Mouse (Mus musculus) regulatory T cell (primary cell): Measurements from ENCODE around the gene Mettl27.
"Not testable (repeated sequence)": the region's sequence is repeated elsewhere in the genome, so short reads cannot be mapped to it uniquely, and the experiment has no call there.

ENCODE experiments used
- in situ Hi-C: fragments of 300-600 bp; cut with MboI, MseI; formaldehyde crosslinking; loops from one replicate; pipeline ENCODE4 v1.15.1; 2025; ENCODE audit warnings: high pct_unique_total_duplicates

Mettl27 gene

DNA sequence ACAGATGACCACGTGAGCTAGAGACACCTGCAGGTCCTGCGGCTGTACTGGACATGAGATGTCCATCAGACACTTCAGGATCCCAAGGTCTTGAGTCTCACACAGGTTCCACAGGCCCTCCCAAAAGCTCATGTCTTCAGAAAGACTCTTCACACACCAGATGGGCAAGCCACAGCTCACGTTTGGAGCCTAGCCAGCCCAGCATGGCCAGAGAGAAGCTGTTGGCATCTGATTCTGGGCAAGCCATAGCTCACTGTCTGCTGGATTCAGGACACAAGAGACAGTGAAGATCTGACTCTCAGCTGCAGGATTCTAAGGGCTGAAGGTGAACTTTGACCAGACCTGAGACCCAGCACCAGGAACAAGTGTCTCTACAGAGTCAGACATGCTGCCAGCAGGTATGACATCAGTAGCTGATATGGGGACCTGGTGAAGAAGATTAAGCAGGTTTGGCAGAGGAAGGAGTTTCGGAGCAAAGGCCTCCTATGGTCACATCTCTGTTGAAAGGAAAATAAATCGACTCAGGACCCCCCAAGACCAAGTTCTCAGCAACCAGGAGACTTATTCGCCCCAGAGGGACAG, 12.0 kb upstream of the Mettl27 start:
- in situ Hi-C loops: no loop called here

GRCm38 (mm10) chr5:134921106-134921505, 11.1 kb upstream of the Mettl27 start:
- in situ Hi-C loops: no loop called here

GRCm38 (mm10) chr5:134923141-134923540, 9.0 kb upstream of the Mettl27 start:
- in situ Hi-C loops: no loop called here

DNA sequence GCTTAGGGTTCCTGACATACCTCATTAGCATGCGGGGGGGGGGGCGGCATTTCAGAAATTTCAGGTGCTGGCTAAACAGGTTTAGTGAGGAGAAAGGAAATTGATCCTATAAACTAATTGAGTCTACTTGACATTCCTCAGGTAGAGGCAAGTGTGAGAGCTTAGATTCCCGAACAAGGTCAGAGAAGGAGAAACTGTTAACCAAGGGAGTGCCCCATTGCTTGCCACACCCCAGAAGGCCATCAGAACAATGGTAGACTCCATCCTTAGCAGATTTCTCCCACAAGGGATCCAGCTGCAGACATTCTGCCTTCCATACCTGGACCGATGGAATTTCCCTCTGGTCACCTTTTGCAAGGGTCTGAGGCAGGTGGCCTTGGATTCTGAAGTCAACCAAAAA, 5.4 kb upstream of the Mettl27 start:
- in situ Hi-C loops: no loop called here

DNA sequence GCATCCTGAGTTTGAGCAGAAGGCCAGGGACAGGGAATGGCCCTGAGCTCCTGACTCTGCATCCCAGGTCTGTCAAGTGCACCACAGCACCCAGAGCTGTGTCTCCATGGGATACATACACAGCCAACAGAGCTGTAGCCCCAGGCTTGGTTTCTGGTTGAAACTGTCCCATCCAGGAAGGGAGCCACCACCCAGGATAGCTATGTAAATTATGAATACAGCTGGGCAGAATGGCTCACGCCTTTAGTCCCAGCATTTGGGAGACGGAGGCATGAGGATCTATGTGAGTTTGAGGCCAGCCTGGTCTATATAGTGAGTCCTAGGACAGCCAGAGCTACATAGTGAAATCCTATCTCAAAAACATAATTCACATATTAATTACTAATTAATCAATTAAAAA, 2.2 kb upstream of the Mettl27 start:
- in situ Hi-C loops: loop anchor here (5.0 kb wide), 1 partner anchor 37 kb away; no protein-coding TSS in a partner anchor

GRCm38 (mm10) chr5:134932903-134933276, 722 bp downstream of the Mettl27 start:
- in situ Hi-C loops: loop anchor here (5.0 kb wide), 1 partner anchor 34 kb away; no protein-coding TSS in a partner anchor

- in situ Hi-C loops: loop anchor here (5.0 kb wide), 1 partner anchor 34 kb away; no protein-coding TSS in a partner anchor
Measured at GRCm38 (mm10) chr5:134933281-134933680, 1.1 kb downstream of the Mettl27 start.

- in situ Hi-C loops: loop anchor here (5.0 kb wide), 1 partner anchor 34 kb away; no protein-coding TSS in a partner anchor
Measured at GRCm38 (mm10) chr5:134933686-134934085, 1.5 kb downstream of the Mettl27 start.

GRCm38 (mm10) chr5:134934666-134935065, 2.5 kb downstream of the Mettl27 start:
- in situ Hi-C loops: loop anchor here (5.0 kb wide), 1 partner anchor 33 kb away; no protein-coding TSS in a partner anchor

DNA sequence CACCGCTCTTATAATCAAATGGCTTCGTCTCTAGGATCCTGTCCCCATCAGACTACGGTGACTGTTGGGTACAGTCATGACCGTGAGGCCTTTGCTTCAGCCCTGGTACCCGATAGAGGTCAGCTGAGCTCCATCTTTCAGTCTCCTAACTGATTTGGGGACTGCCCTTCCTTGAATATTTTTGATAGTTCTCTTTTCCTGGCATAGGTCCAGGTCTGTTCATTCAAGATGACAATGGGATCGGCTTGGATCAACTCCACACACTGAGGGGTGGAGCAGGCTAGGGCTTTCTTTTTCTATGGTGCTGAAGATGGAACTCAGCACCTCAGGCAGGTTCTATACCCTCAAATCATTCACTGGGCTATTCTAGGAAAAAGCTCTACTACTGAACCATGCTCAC, 3.9 kb downstream of the Mettl27 start:
- in situ Hi-C loops: no loop called here

- in situ Hi-C loops: no loop called here
Measured at GRCm38 (mm10) chr5:134936626-134937185, 4.5 kb downstream of the Mettl27 start.

- in situ Hi-C loops: no loop called here
Measured at GRCm38 (mm10) chr5:134939069-134939468, 6.9 kb downstream of the Mettl27 start.

GRCm38 (mm10) chr5:134939554-134939953, 7.4 kb downstream of the Mettl27 start:
- in situ Hi-C loops: not testable (repeated sequence)

- in situ Hi-C loops: no loop called here
Measured at GRCm38 (mm10) chr5:134941472-134942209, 9.5 kb downstream of the Mettl27 start.

GRCm38 (mm10) chr5:134942740-134943139, 10.6 kb downstream of the Mettl27 start:
- in situ Hi-C loops: no loop called here

DNA sequence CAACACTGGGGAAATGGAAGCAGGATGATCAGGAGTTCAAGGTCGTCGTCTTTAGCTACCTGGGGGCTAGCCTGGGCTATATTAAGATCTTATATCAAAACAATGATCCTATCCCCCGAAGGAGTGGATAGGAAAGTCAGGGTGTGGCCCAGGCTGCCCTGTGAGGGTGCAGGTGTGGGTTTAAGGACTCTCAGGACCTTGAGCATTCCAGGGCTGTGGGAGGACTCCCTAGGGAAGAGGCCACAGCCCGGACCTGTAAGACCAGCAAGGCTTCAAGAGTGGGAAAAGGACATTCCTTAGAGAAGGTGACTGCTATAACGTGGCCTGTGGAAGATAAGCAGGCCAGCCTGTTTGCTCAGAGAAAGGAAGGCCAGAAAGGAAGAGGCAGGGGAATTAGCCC, 12.0 kb downstream of the Mettl27 start:
- in situ Hi-C loops: no loop called here

DNA sequence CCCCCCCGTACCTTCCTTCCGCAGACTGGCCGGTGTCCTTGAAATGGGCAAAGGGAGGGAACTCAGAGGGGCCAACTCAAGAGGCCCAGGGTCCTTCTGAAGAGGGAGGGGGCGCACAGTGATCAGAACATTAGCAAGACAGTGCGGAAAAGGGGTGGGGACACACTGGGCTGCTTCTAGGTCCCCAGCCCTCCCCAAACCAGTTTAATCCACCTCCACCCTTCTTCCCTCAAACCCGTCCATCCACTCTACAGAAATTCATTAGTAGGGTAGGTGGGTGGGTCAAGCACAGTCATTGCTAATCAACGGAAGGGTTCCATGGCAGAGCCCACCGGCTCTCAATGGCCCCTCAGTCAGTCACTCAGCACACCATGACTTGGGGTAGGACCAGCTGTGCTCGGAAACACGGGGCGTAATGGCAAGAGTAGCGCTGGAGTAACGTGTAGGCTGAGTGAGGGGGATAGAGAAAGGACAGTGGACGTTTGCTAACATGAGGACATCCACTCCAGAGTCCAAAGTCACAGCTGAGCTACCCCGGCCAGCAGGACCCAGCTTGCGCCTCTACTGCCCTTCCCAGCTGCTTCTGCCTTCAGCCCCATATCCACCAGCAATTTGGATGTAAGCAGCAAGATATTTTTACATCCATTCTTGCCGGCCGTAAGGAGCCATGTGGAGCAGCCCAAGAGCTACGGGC, 13.2 kb downstream of the Mettl27 start:
- in situ Hi-C loops: no loop called here

GRCm38 (mm10) chr5:134946063-134946856, 14.1 kb downstream of the Mettl27 start:
- in situ Hi-C loops: no loop called here

DNA sequence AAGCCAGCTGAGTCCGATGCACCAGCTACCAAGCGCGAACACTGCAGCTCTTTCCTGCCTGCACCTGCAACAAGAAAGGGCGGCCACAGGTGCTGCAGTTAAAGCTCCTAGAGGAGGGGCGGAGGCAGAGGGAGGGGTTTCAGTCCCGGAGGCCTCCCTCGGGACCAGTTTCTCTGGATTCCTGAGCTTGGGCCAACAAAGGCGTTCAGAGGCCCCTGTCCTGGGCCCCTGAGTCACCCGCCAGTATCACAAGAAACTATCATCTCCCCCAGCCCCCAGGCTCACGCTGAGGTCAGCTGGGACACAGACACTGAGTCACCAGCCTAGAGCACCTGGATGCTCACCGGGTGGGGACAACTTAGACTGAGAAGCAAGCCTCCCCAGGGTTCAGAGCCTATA, 14.7 kb downstream of the Mettl27 start, which contains the start of gene Cldn4:
TSS of gene Cldn4 (minus strand) at position 78 of the 399 bp plus-strand sequence.
- in situ Hi-C loops: no loop called here

GRCm38 (mm10) chr5:134947420-134948084, 15.4 kb downstream of the Mettl27 start:
- in situ Hi-C loops: no loop called here

DNA sequence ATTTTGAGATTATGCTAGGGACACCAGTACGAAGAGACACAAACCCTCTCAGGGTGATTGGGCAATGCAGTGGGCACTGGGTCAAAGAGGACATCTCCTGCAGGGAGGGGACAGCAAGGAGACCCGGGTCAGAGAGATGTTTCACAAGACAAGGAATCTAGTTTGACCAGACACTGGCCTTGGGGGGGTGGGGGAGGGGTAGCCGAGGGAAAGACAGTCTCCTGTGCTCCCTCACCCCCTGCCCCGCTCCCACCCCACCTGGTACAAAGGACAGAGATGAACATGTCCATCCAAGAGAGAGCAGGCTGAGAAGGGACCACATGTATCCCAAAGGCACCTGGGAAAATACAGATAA, 15.9 kb downstream of the Mettl27 start:
- in situ Hi-C loops: no loop called here
